Mouse (Mus musculus) ES-E14 (cell line): ENCODE measurements around the gene Slc7a11.

ENCODE experiments used
- CHD2 ChIP-seq: IDR thresholded peaks from 2 replicates; pipeline ENCODE4 v1.6.1; 2014; ENCODE audit warnings: mild to moderate bottlenecking, low read depth, low read length, inconsistent platforms
- MAFK ChIP-seq: IDR thresholded peaks from 2 replicates; pipeline ENCODE4 v1.6.1; 2014; ENCODE audit warnings: mild to moderate bottlenecking, low read depth, low read length, inconsistent platforms; ENCODE audit not compliant: insufficient read depth
- ZNF384 ChIP-seq: IDR thresholded peaks from 2 replicates; pipeline ENCODE4 v1.6.1; 2012; ENCODE audit warnings: low read depth, low read length, inconsistent platforms

- TF ChIP-seq MAFK (no peak), CHD2 (no peak), ZNF384 (no peak)
Observed at GRCm38 (mm10) chr3:50419161-50419560, 24.3 kb downstream of the Slc7a11 start.
